ENCODE assay signal across 27 mouse cellular contexts in the genomic region with DNA sequence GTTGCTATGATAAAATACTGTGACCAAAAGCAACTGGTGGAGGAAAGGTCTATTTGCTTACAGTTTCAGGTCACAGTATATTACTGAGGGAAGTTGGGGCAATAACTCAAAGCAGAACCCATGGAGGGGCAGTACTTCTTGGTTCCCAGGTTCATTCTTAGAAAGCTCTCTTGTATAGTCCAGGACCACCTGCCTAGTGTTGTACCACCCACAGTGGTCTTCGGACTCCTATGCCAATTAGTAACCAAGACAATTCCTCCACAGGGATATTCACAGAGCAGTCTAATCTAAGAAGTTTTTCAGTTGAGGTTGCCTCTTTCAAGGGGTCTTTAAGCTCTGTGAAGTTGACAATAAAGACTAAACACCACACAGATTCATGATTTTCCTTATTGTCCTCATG.
"Had no signal": no experiment of that assay in that cellular context is flagged by ENCODE, and none has a peak within 500 bp of the region (broad histone marks: within the 10 kb centered on the region; RNA-seq: fewer than 3 reads in every experiment).

No protein-coding gene starts in this region.

- H3K36me3 ChIP-seq: heart, embryonic 10.5 days; heart, embryonic 12.5 days; hindbrain, embryonic 10.5 days; hindbrain, embryonic 12.5 days; intestine, embryonic 15.5 days; limb, embryonic 10.5 days; limb, embryonic 12.5 days; liver, embryonic 13.5 days had no signal

- ATAC-seq: hindbrain, embryonic 16.5 days; inflammation-experienced regulatory T-cells, adult 6 months; intestine, embryonic 15.5 days; intestine, postnatal 0 days had no signal

- DNase-seq: gastrocnemius, adult 2 months; gastrocnemius, postnatal 10 days; gastrocnemius, postnatal 25 days; heart, adult 18-20 months; heart, postnatal 10 days; heart, postnatal 4 days; kidney, adult 18-20 months; kidney, adult 8-10 months; kidney, postnatal 10 days; kidney, postnatal 25 days; kidney, postnatal 4 days; liver; liver, embryonic 13.5 days had no signal

- H3K27ac ChIP-seq: gastrocnemius, adult 2 months; heart, embryonic 10.5 days; hindbrain, embryonic 10.5 days; hindbrain, embryonic 12.5 days; hindbrain, embryonic 14.5 days; intestine, embryonic 15.5 days; layer of hippocampus, adult 2 months; left cerebral cortex, adult 2 months; limb, embryonic 10.5 days; limb, embryonic 12.5 days; liver, embryonic 13.5 days had no signal

- H3K4me1 ChIP-seq: heart, embryonic 10.5 days; heart, embryonic 12.5 days; hindbrain, embryonic 12.5 days; intestine, embryonic 15.5 days; limb, embryonic 10.5 days; limb, embryonic 12.5 days; liver, embryonic 13.5 days had no signal

- H3K27me3 ChIP-seq: heart, embryonic 12.5 days; hindbrain, embryonic 12.5 days; intestine, embryonic 15.5 days; limb, embryonic 12.5 days; liver, embryonic 13.5 days had no signal

- H3K4me2 ChIP-seq: heart, embryonic 12.5 days; hindbrain, embryonic 12.5 days; hindbrain, embryonic 14.5 days; intestine, embryonic 15.5 days; limb, embryonic 12.5 days; liver, embryonic 11.5 days; liver, embryonic 13.5 days had no signal

- H3K9ac ChIP-seq: heart, embryonic 12.5 days; hindbrain, embryonic 12.5 days; hindbrain, embryonic 14.5 days; intestine, embryonic 15.5 days; limb, embryonic 12.5 days; liver, embryonic 13.5 days had no signal

- H3K4me3 ChIP-seq: gastrocnemius, adult 2 months; heart, embryonic 10.5 days; heart, embryonic 12.5 days; hindbrain, embryonic 10.5 days; hindbrain, embryonic 12.5 days; intestine, embryonic 15.5 days; layer of hippocampus, adult 2 months; left cerebral cortex, adult 2 months; limb, embryonic 10.5 days; limb, embryonic 12.5 days; liver, embryonic 13.5 days had no signal

- H3K9me3 ChIP-seq: heart, embryonic 10.5 days; heart, embryonic 12.5 days; hindbrain, embryonic 10.5 days; hindbrain, embryonic 12.5 days; intestine, embryonic 15.5 days; limb, embryonic 10.5 days; limb, embryonic 12.5 days; liver, embryonic 13.5 days had no signal
